Mouse (Mus musculus) CH12.LX (cell line): ENCODE measurements at regions not wholly inside any gene's neighbourhood (a gene's known extent, or its start where the extent isn't known, plus 50 kb on each side); places are given as distances from the start of the nearest gene placed in this dataset.

Experiments used
- DNase-seq: peaks from one replicate; pipeline ENCODE4 v3.0.0-alpha.2; 2013; ENCODE audit errors: extremely low read depth
- H3K27ac ChIP-seq: 2 replicates; pipeline ENCODE4 v1.5.1; 2012; ENCODE audit warnings: low read depth, mild to moderate bottlenecking, control low read depth, moderate library complexity; ENCODE audit not compliant: insufficient read depth
- H3K27me3 ChIP-seq: replicated peaks from 2 replicates; pipeline ENCODE3; 2012; ENCODE audit warnings: inconsistent platforms
- H3K36me3 ChIP-seq, 2 experiments: replicated peaks in 1 of 2; 2 replicates each; pipeline versions ENCODE3 to v1.6.1; 2012; ENCODE audit warnings: inconsistent platforms in 1 of 2, low read length in 1 of 2, mild to moderate bottlenecking in 1 of 2, mixed read lengths in 1 of 2, moderate library complexity in 1 of 2; ENCODE audit not compliant: control insufficient read depth in 1 of 2, insufficient read depth in 1 of 2
- H3K4me1 ChIP-seq, 2 experiments: 2 replicates each; pipeline ENCODE4 v1.6.1; 2012; ENCODE audit warnings: inconsistent platforms in 1 of 2, moderate library complexity in 1 of 2; ENCODE audit not compliant: insufficient read depth in 2 of 2, control insufficient read depth in 1 of 2
- H3K4me2 ChIP-seq: 2 replicates; pipeline ENCODE4 v1.6.1; 2012; ENCODE audit warnings: low read depth, mild to moderate bottlenecking, control low read depth; ENCODE audit not compliant: poor library complexity, insufficient read depth, severe bottlenecking
- H3K4me3 ChIP-seq, 3 experiments: fragments of 150-350 bp in 1 of 3; sonication (generic) in 1 of 3; replicated peaks in 1 of 3; 2 replicates each; pipeline versions ENCODE3 to v1.5.1; 2011 to 2012; ENCODE audit warnings: low read depth in 2 of 3, low read length in 2 of 3, mild to moderate bottlenecking in 2 of 3, moderate library complexity in 2 of 3, control low read depth in 1 of 3, improper control_type of control experiment in 1 of 3, inconsistent platforms in 1 of 3, mixed read lengths in 1 of 3; ENCODE audit not compliant: poor library complexity in 1 of 3
- H3K79me2 ChIP-seq: replicated peaks from 2 replicates; pipeline ENCODE4 v1.6.1; 2012; ENCODE audit warnings: mild to moderate bottlenecking, moderate library complexity; ENCODE audit not compliant: control insufficient read depth, poor library complexity, insufficient read depth, severe bottlenecking; ENCODE audit errors: extremely low read depth
- H3K9ac ChIP-seq: 2 replicates; pipeline ENCODE4 v1.6.1; 2012; ENCODE audit warnings: low read depth, mild to moderate bottlenecking, control low read depth, moderate library complexity; ENCODE audit not compliant: insufficient read depth
- H3K9me3 ChIP-seq: replicated peaks from 2 replicates; pipeline ENCODE3; 2012; ENCODE audit warnings: low read length, inconsistent platforms, mixed read lengths
- BHLHE40 ChIP-seq: IDR thresholded peaks from 2 replicates; pipeline ENCODE4 v1.6.1; 2011; ENCODE audit warnings: mild to moderate bottlenecking, low read depth, low read length, improper control_type of control experiment
- CHD1 ChIP-seq: IDR thresholded peaks from 2 replicates; pipeline ENCODE4 v1.6.1; 2012; ENCODE audit warnings: low read depth, low read length, improper control_type of control experiment, inconsistent platforms
- CHD2 ChIP-seq: IDR thresholded peaks from 2 replicates; pipeline ENCODE4 v1.6.1; 2011; ENCODE audit warnings: low read length, improper control_type of control experiment
- CTCF ChIP-seq, 2 experiments: IDR thresholded peaks in 1 of 2; conservative IDR thresholded peaks in 1 of 2; 2 replicates each; pipeline ENCODE4 v1.5.1; 2011 to 2012; ENCODE audit warnings: low read depth in 2 of 2, low read length in 2 of 2, improper control_type of control experiment in 1 of 2, inconsistent platforms in 1 of 2, mild to moderate bottlenecking in 1 of 2, moderate library complexity in 1 of 2
- E2F4 ChIP-seq: IDR thresholded peaks from 2 replicates; pipeline ENCODE4 v1.6.1; 2011; ENCODE audit warnings: low read depth, low read length, improper control_type of control experiment; ENCODE audit not compliant: insufficient replicate concordance
- ELF1 ChIP-seq: IDR thresholded peaks from 2 replicates; pipeline ENCODE4 v1.6.1; 2014; ENCODE audit warnings: low read depth, mild to moderate bottlenecking, inconsistent platforms, low read length, improper control_type of control experiment
- EP300 ChIP-seq: IDR thresholded peaks from 2 replicates; pipeline ENCODE4 v1.6.1; 2011; ENCODE audit warnings: low read length, improper control_type of control experiment
- ETS1 ChIP-seq: conservative IDR thresholded peaks from 2 replicates; pipeline ENCODE4 v1.6.1; 2012; ENCODE audit warnings: low read depth, mild to moderate bottlenecking, inconsistent platforms, low read length, improper control_type of control experiment, moderate library complexity
- GABPA ChIP-seq: IDR thresholded peaks from 2 replicates; pipeline ENCODE4 v1.6.1; 2012; ENCODE audit warnings: low read depth, low read length, improper control_type of control experiment, inconsistent platforms; ENCODE audit not compliant: insufficient replicate concordance
- HCFC1 ChIP-seq: IDR thresholded peaks from 2 replicates; pipeline ENCODE4 v1.6.1; 2012; ENCODE audit warnings: low read depth, mild to moderate bottlenecking, inconsistent platforms, low read length, improper control_type of control experiment
- IRF4 ChIP-seq: IDR thresholded peaks from 2 replicates; pipeline ENCODE4 v1.6.1; 2014; ENCODE audit warnings: low read depth, mild to moderate bottlenecking, inconsistent platforms, low read length, improper control_type of control experiment
- JUN ChIP-seq: IDR thresholded peaks from 2 replicates; pipeline ENCODE4 v1.6.1; 2011; ENCODE audit warnings: low read depth, mild to moderate bottlenecking, low read length, improper control_type of control experiment, moderate library complexity; ENCODE audit not compliant: insufficient read depth
- JUND ChIP-seq: conservative IDR thresholded peaks from 2 replicates; pipeline ENCODE4 v1.6.1; 2011; ENCODE audit warnings: low read depth, low read length, improper control_type of control experiment
- KAT2A ChIP-seq: IDR thresholded peaks from 2 replicates; pipeline ENCODE4 v1.6.1; 2012; ENCODE audit warnings: low read length, improper control_type of control experiment, inconsistent platforms; ENCODE audit not compliant: insufficient replicate concordance
- MAFK ChIP-seq: IDR thresholded peaks from 2 replicates; pipeline ENCODE4 v1.6.1; 2011; ENCODE audit warnings: low read length, improper control_type of control experiment; ENCODE audit not compliant: insufficient replicate concordance
- MAX ChIP-seq: IDR thresholded peaks from 2 replicates; pipeline ENCODE4 v1.6.1; 2011; ENCODE audit warnings: low read length, improper control_type of control experiment
- MAZ ChIP-seq: IDR thresholded peaks from 2 replicates; pipeline ENCODE4 v1.6.1; 2012; ENCODE audit warnings: low read depth, mild to moderate bottlenecking, inconsistent platforms, low read length, improper control_type of control experiment, moderate library complexity
- MEF2A ChIP-seq: IDR thresholded peaks from 2 replicates; pipeline ENCODE4 v1.6.1; 2014; ENCODE audit warnings: low read depth, mild to moderate bottlenecking, inconsistent platforms, low read length, improper control_type of control experiment, borderline replicate concordance
- MXI1 ChIP-seq: IDR thresholded peaks from 2 replicates; pipeline ENCODE4 v1.6.1; 2011; ENCODE audit warnings: mild to moderate bottlenecking, low read depth, low read length, improper control_type of control experiment
- MYC ChIP-seq: IDR thresholded peaks from 2 replicates; pipeline ENCODE4 v1.6.1; 2011; ENCODE audit warnings: low read depth, mild to moderate bottlenecking, improper control_type of control experiment, low read length
- NELFE ChIP-seq: IDR thresholded peaks from 2 replicates; pipeline ENCODE4 v1.6.1; 2011; ENCODE audit warnings: low read depth, low read length, improper control_type of control experiment
- NRF1 ChIP-seq: IDR thresholded peaks from 2 replicates; pipeline ENCODE4 v1.6.1; 2014; ENCODE audit warnings: low read depth, mild to moderate bottlenecking, inconsistent platforms, low read length, improper control_type of control experiment, moderate library complexity
- PAX5 ChIP-seq: IDR thresholded peaks from 2 replicates; pipeline ENCODE4 v1.6.1; 2012; ENCODE audit warnings: low read length, inconsistent platforms, mixed read lengths
- POLR2A ChIP-seq: IDR thresholded peaks from 2 replicates; pipeline ENCODE4 v1.6.1; 2011; ENCODE audit warnings: low read depth, mild to moderate bottlenecking, improper control_type of control experiment, low read length
- POLR2AphosphoS2 ChIP-seq: IDR thresholded peaks from 2 replicates; pipeline ENCODE4 v1.6.1; 2011; ENCODE audit warnings: low read depth, low read length, improper control_type of control experiment
- RAD21 ChIP-seq: IDR thresholded peaks from 2 replicates; pipeline ENCODE4 v1.6.1; 2011; ENCODE audit warnings: low read depth, mild to moderate bottlenecking, low read length, improper control_type of control experiment, moderate library complexity
- RCOR1 ChIP-seq: conservative IDR thresholded peaks from 2 replicates; pipeline ENCODE4 v1.6.1; 2012; ENCODE audit warnings: low read depth, mild to moderate bottlenecking, inconsistent platforms, low read length, improper control_type of control experiment
- SIN3A ChIP-seq: IDR thresholded peaks from 2 replicates; pipeline ENCODE4 v1.6.1; 2012; ENCODE audit warnings: low read length, improper control_type of control experiment, inconsistent platforms
- SMC3 ChIP-seq: IDR thresholded peaks from 2 replicates; pipeline ENCODE4 v1.6.1; 2011; ENCODE audit warnings: low read depth, low read length, improper control_type of control experiment
- TBP ChIP-seq: conservative IDR thresholded peaks from 2 replicates; pipeline ENCODE4 v1.6.1; 2011; ENCODE audit warnings: low read depth, low read length, improper control_type of control experiment
- TCF12 ChIP-seq: IDR thresholded peaks from 2 replicates; pipeline ENCODE4 v1.6.1; 2014; ENCODE audit warnings: low read depth, mild to moderate bottlenecking, inconsistent platforms, low read length, improper control_type of control experiment
- UBTF ChIP-seq: IDR thresholded peaks from 2 replicates; pipeline ENCODE4 v1.6.1; 2012; ENCODE audit warnings: low read depth, mild to moderate bottlenecking, inconsistent platforms, low read length, improper control_type of control experiment, moderate library complexity
- USF1 ChIP-seq: IDR thresholded peaks from 2 replicates; pipeline ENCODE4 v1.6.1; 2014; ENCODE audit warnings: low read depth, mild to moderate bottlenecking, inconsistent platforms, low read length, improper control_type of control experiment
- USF2 ChIP-seq: conservative IDR thresholded peaks from 2 replicates; pipeline ENCODE4 v1.6.1; 2011; ENCODE audit warnings: low read depth, low read length, improper control_type of control experiment
- ZC3H11A ChIP-seq: IDR thresholded peaks from 2 replicates; pipeline ENCODE4 v1.6.1; 2012; ENCODE audit warnings: low read depth, mild to moderate bottlenecking, inconsistent platforms, low read length, improper control_type of control experiment
- ZKSCAN1 ChIP-seq: IDR thresholded peaks from 2 replicates; pipeline ENCODE4 v1.6.1; 2012; ENCODE audit warnings: low read depth, inconsistent platforms, low read length, improper control_type of control experiment, borderline replicate concordance
- ZMIZ1 ChIP-seq: IDR thresholded peaks from 2 replicates; pipeline ENCODE4 v1.6.1; 2012; ENCODE audit warnings: low read depth, mild to moderate bottlenecking, inconsistent platforms, low read length, improper control_type of control experiment
- ZNF384 ChIP-seq: IDR thresholded peaks from 2 replicates; pipeline ENCODE4 v1.6.1; 2012; ENCODE audit warnings: low read depth, low read length, improper control_type of control experiment, inconsistent platforms
- dilution Hi-C: fragments of 300-500 bp; cut with MboI; formaldehyde crosslinking; loops from 2 replicates; pipeline ENCODE4 v1.14.3; 2020; ENCODE audit warnings: low sequenced_read_pairs; ENCODE audit not compliant: extremely low pct_unique_long_range_greater_than_20kb, extremely low pct_ligation_motif_present
- in situ Hi-C: fragments of 300-500 bp; cut with MboI; formaldehyde crosslinking; loops from 3 replicates; pipeline ENCODE4 v1.14.3; 2019; ENCODE audit warnings: low sequenced_read_pairs, low pct_ligation_motif_present, low pct_unique_long_range_greater_than_20kb, mixed read lengths

DNA sequence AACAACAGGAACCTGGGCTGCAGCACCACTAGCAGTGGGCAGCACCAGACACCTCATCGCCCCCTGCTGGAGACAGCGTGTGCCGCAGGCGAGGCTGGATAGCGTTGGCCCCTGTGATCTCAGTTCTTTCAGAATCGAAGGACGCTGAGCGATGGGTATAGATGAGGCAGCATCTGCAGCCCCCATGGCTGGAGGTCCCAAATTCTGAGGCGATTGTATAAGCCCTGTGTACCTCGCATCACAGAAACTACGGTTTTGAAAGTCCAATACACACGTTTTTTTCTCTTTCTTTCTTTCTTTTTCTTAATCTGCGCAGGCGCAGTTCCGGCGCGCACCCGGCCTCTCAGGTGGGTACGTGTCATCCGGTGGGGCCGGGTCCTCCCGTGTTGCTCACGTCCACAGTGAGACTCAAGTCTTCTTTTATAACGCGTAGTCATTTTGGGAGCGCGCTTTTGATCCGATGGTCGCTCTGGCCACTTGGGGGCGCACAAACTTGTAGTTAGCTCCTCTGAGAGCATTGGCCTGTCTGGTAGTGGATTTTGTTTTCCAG, 74.0 kb upstream of the Olfr291 start:
- Histone ChIP-seq H3K27me3 (no peaks in the 10 kb centered on the region), H3K79me2 (no peaks in the 10 kb centered on the region), H3K4me2 (peak overlapping the region; percentile 75; the same call in 1 of the 2 replicates), H3K9ac (peak overlapping the region; percentile 53), H3K4me3 (peak overlapping the region; percentile 53 to 69 (median 62)), H3K36me3 (no peaks in the 10 kb centered on the region), H3K9me3 (no peaks in the 10 kb centered on the region), H3K27ac (peak overlapping the region; percentile 41; the same call in 1 of the 2 replicates), H3K4me1 (peaks cover 0 to 9% of the 10 kb centered on the region in 2 experiments; a peak in 2 of 4 replicates)
- peak; percentile 97 for DNase-seq
- peak; percentile 54; the same call in 1 of the 2 replicates for TF ChIP-seq HCFC1
- TF ChIP-seq CTCF (conservative IDR thresholded peaks at IDR 0.05 in 1 of 2, IDR thresholded peaks at IDR 0.05 in 1 of 2; ENCODE audit: low read depth in 2 of 2, low read length in 2 of 2), result peak; percentile 71 to 89; a peak in 3 of 4 replicates
- 0 out of 2 replicates have a peak, but pooled peaks have one; percentile 29 for TF ChIP-seq JUN
- peak; percentile 33; the same call in 1 of the 2 replicates for TF ChIP-seq ELF1
- peak; percentile 64; the same call in 1 of the 2 replicates for TF ChIP-seq CHD1
- TF ChIP-seq TBP, result no peak
- TF ChIP-seq UBTF, result 0 out of 2 replicates have a peak, but pooled peaks have one; percentile 38
- TF ChIP-seq POLR2A, result 0 out of 2 replicates have a peak, but pooled peaks have one; percentile 44
- TF ChIP-seq RCOR1, result 0 out of 2 replicates have a peak, but pooled peaks have one; percentile 29
- TF ChIP-seq MAX, result peak; percentile 75
- TF ChIP-seq PAX5, result no peak
- TF ChIP-seq EP300, result no peak
- peak; percentile 79 for TF ChIP-seq ZNF384
- peak; percentile 84 for TF ChIP-seq NRF1
- TF ChIP-seq USF1, result no peak
- TF ChIP-seq POLR2AphosphoS2, result no peak
- 0 out of 2 replicates have a peak, but pooled peaks have one; percentile 69 for TF ChIP-seq MAZ
- no peak; the same call in 1 of the 2 replicates for TF ChIP-seq JUND
- TF ChIP-seq MAFK, result no peak
- peak; percentile 51 for TF ChIP-seq RAD21
- peak; percentile 55 for TF ChIP-seq ETS1
- peak; percentile 92 for TF ChIP-seq IRF4
- TF ChIP-seq TCF12, result peak; percentile 56
- TF ChIP-seq MEF2A, result peak; percentile 46
- TF ChIP-seq SMC3, result peak; percentile 79
- TF ChIP-seq MYC, result no peak; the same call in 1 of the 2 replicates
- peak; percentile 42; the same call in 1 of the 2 replicates for TF ChIP-seq NELFE
- no peak for TF ChIP-seq ZKSCAN1
- no peak for TF ChIP-seq CHD2
- TF ChIP-seq BHLHE40, result peak; percentile 89
- no peak for TF ChIP-seq ZMIZ1
- peak; percentile 16; the same call in 1 of the 2 replicates for TF ChIP-seq E2F4
- TF ChIP-seq KAT2A, result 0 out of 2 replicates have a peak, but pooled peaks have one; percentile 45
- peak; percentile 69; the same call in 1 of the 2 replicates for TF ChIP-seq SIN3A
- no peak for TF ChIP-seq USF2
- peak; percentile 54; the same call in 1 of the 2 replicates for TF ChIP-seq MXI1
- TF ChIP-seq GABPA, result no peak
- no peak for TF ChIP-seq ZC3H11A
- in situ Hi-C loops (loop anchor here (10.0 to 25.0 kb wide), 2 partner anchors 185 to 342 kb away; no protein-coding TSS in a partner anchor), dilution Hi-C loops (no loop called here)
